Mouse (Mus musculus) midbrain, embryonic 16.5 days (tissue): ENCODE measurements at regions not wholly inside any gene's neighbourhood (a gene's known extent, or its start where the extent isn't known, plus 50 kb on each side); places are given as distances from the start of the nearest gene placed in this dataset.

Source experiments
- ATAC-seq: fragments of 200-750 bp; cut with Nextera tagmentation; 2 replicates; pipeline ENCODE4 v1.8.0; 2017; ENCODE audit warnings: moderate TSS enrichment
- H3K27ac ChIP-seq: fragments of 300-500 bp; sonication (generic); 2 replicates; pipeline ENCODE4 v1.5.1; 2014; ENCODE audit warnings: mild to moderate bottlenecking, low read length, mixed read lengths
- H3K27me3 ChIP-seq: fragments of 300-500 bp; sonication (generic); 2 replicates; pipeline ENCODE4 v1.6.1; 2014; ENCODE audit warnings: low read depth, low read length, mixed read lengths; ENCODE audit not compliant: control insufficient read depth, insufficient read depth
- H3K36me3 ChIP-seq: fragments of 300-500 bp; sonication (generic); 2 replicates; pipeline ENCODE4 v1.6.1; 2014; ENCODE audit warnings: mild to moderate bottlenecking, low read length, moderate library complexity, mixed read lengths; ENCODE audit not compliant: control insufficient read depth, insufficient read depth
- H3K4me1 ChIP-seq: fragments of 300-500 bp; sonication (generic); 2 replicates; pipeline ENCODE4 v1.6.1; 2014; ENCODE audit warnings: mild to moderate bottlenecking, low read length, mixed read lengths; ENCODE audit not compliant: control insufficient read depth, insufficient read depth
- H3K4me2 ChIP-seq: fragments of 300-500 bp; sonication (generic); 2 replicates; pipeline ENCODE4 v1.6.1; 2014; ENCODE audit warnings: mild to moderate bottlenecking, low read length, mixed read lengths
- H3K4me3 ChIP-seq: fragments of 300-500 bp; sonication (generic); 2 replicates; pipeline ENCODE4 v1.5.1; 2014; ENCODE audit warnings: low read depth, mild to moderate bottlenecking, low read length, moderate library complexity, mixed read lengths
- H3K9ac ChIP-seq: fragments of 300-500 bp; sonication (generic); 2 replicates; pipeline ENCODE4 v1.6.1; 2014; ENCODE audit warnings: low read depth, low read length, mixed read lengths
- H3K9me3 ChIP-seq: fragments of 300-500 bp; sonication (generic); replicated peaks from 2 replicates; pipeline ENCODE4 v1.6.1; 2014; ENCODE audit warnings: mild to moderate bottlenecking, low read length, mixed read lengths; ENCODE audit not compliant: control insufficient read depth, poor library complexity, severe bottlenecking
- WGBS: fragments of 180-500 bp; shearing (Covaris S2); extraction: QIAGEN DNeasy Blood & Tissue Kit; methylation state at CpG from one replicate; pipeline ENCODE4 v1.1.7; 2014; 5-methylcytosine and 5-hydroxymethylcytosine counted together

DNA sequence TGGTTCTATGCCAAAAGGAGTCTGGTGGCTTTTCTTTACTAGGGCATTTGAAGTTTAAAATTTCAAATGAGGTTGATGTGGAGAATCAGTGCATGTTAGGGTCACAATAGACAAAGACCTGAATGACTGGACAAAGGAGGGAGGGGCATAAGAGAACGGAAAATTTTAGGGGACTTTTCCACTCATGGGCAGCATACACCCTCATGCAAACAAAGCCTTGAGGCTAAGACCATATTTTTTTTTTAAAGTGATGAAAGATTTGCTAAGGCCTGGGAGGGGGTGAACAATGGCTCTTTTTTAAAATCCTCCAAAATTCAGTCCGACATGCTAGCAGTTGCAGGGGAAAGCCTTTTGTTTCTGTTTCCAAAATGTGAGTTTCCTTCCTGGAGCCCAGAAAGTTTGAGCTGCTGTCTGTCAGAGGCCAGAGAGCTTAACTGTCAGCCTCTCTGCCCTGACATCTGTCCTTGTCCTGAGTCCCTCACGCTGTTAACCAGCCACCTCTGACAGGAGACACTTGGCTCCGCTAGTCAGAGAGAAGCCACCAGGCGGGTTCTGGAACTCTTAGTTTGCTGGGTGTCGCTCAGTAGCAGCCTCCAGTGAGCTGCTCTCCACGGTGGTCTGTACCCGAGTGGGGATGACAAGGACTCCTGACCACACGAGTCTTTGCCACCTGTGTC, 92.3 kb downstream of the 1700020N01Rik start:
- WGBS, result 31% methylated on average over 9 of the region's 9 CpGs
- no peak for ATAC-seq
- Histone ChIP-seq H3K9ac (no peak overlapping the region), H3K27ac (no peak overlapping the region; the same call in 1 of the 2 replicates), H3K27me3 (no peaks in the 10 kb centered on the region), H3K4me2 (no peak overlapping the region), H3K9me3 (no peaks in the 10 kb centered on the region), H3K36me3 (no peaks in the 10 kb centered on the region), H3K4me1 (peaks cover 22% of the 10 kb centered on the region), H3K4me3 (no peak overlapping the region)

DNA sequence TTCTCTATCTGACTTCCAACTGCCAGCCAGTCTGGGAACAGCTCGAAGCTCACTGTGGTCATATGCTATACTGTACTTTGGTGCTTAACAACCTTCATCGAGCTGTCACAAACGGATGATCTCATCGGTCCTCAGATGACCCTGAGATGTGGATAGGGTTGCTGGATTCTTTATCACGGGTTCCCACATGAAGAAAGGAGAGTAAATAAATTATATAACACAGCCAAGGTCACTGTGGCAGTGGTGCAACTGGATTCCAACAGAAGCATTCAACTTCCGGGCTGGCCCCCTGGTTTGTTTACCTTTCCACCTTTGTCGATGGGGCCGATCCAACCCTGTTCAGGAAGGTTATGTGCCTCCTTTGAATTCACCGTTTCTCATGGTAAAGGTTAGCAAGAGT, 93.1 kb downstream of the 1700020N01Rik start:
- no peak overlapping the region for H3K27ac ChIP-seq
- no peaks in the 10 kb centered on the region for H3K36me3 ChIP-seq
- no peak overlapping the region for H3K4me3 ChIP-seq
- H3K9ac ChIP-seq, result no peak overlapping the region
- WGBS, result 75% methylated on average over 9 of the region's 9 CpGs
- no peaks in the 10 kb centered on the region for H3K27me3 ChIP-seq
- H3K4me1 ChIP-seq, result peaks cover 22% of the 10 kb centered on the region
- no peak overlapping the region for H3K4me2 ChIP-seq
- no peaks in the 10 kb centered on the region for H3K9me3 ChIP-seq
- no peak for ATAC-seq

DNA sequence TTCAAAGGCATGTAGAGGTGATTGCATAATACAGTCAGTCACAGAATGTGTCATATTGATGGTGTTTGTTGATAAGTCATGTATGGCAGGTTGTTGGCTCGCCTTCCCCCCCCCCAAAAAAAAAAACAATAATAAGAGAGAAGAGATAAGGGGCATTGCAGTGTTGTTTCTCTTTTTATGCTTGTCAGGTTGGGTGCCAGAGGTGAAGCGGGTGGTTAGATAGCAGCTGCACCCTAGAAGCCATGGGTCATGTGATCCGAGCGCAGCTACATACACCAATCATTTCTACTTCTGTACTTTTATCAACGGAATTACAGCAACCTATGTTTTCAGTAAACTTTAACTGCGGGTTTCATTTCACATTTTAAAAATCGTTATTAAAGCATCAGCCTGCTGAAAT, 94.5 kb downstream of the 1700020N01Rik start:
- H3K36me3 ChIP-seq, result no peaks in the 10 kb centered on the region
- H3K27ac ChIP-seq, result no peak overlapping the region
- H3K27me3 ChIP-seq, result no peaks in the 10 kb centered on the region
- H3K4me1 ChIP-seq, result peaks cover 22% of the 10 kb centered on the region
- H3K9ac ChIP-seq, result no peak overlapping the region
- no peak overlapping the region for H3K4me3 ChIP-seq
- no peaks in the 10 kb centered on the region for H3K9me3 ChIP-seq
- ATAC-seq, result no peak
- WGBS, result 78% methylated on average over 7 of the region's 7 CpGs
- 0 out of 2 replicates have a peak overlapping the region, but pooled peaks have one; percentile 26 for H3K4me2 ChIP-seq

DNA sequence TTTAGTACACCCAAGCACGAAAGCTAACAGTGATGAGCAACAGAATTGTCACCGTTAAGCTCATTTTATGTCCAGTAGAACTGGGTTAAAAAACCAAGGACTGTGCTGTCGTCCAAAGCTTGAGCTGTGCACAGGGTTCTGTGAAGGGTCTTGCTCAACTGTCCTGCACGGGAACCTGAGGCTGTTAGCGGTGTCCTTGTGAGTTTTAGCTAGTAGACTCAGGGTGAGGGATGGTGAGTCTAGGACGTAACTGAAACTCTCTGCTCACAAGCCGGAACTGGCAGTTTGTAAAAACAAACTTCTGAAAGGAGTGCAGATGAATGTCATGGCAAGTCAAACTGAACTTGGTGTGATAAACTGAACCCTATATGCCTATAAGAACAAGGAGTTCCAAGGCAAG, 95.6 kb downstream of the 1700020N01Rik start:
- Histone ChIP-seq H3K4me2 (no peak overlapping the region), H3K9ac (no peak overlapping the region), H3K4me1 (peaks cover 21% of the 10 kb centered on the region), H3K4me3 (no peak overlapping the region), H3K36me3 (no peaks in the 10 kb centered on the region), H3K9me3 (no peaks in the 10 kb centered on the region), H3K27ac (no peak overlapping the region), H3K27me3 (no peaks in the 10 kb centered on the region)
- no peak for ATAC-seq
- WGBS, result 89% methylated on average over 7 of the region's 7 CpGs

DNA sequence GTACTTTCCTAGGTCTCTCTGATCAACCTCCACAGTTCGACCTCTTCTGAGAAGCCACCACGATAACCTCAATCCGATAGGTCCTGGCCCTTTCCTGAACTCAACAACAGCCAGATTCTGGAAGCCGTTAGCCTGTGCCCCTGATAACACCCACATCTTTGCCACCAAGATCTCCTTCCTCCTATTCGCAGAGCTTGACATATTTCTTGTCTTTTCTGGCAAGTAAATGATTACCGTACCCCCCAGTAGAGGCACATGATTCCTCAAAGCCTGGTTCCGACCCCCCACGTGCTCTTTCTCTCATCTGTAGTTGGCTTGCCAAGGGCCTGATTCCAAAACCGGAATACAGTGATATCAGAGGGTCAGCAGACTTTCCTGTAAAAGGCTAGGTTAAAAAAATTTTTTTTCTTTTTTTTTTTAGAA, 96.9 kb downstream of the 1700020N01Rik start:
- 91% methylated on average over 9 of the region's 9 CpGs for WGBS
- H3K4me2 ChIP-seq, result no peak overlapping the region
- H3K27me3 ChIP-seq, result no peaks in the 10 kb centered on the region
- no peak overlapping the region for H3K27ac ChIP-seq
- peaks cover 12% of the 10 kb centered on the region for H3K4me1 ChIP-seq
- H3K9me3 ChIP-seq, result no peaks in the 10 kb centered on the region
- no peaks in the 10 kb centered on the region for H3K36me3 ChIP-seq
- no peak overlapping the region for H3K4me3 ChIP-seq
- no peak for ATAC-seq
- no peak overlapping the region for H3K9ac ChIP-seq

GRCm38 (mm10) chr10:21695185-21695584, 102.2 kb downstream of the 1700020N01Rik start:
- Histone ChIP-seq H3K36me3 (no peaks in the 10 kb centered on the region), H3K9ac (no peak overlapping the region), H3K4me1 (no peaks in the 10 kb centered on the region), H3K9me3 (no peaks in the 10 kb centered on the region), H3K4me2 (no peak overlapping the region), H3K27ac (no peak overlapping the region), H3K27me3 (no peaks in the 10 kb centered on the region), H3K4me3 (no peak overlapping the region)
- 86% methylated on average over 5 of the region's 5 CpGs for WGBS
- no peak for ATAC-seq

- Histone ChIP-seq H3K36me3 (no peaks in the 10 kb centered on the region), H3K4me3 (no peak overlapping the region), H3K9me3 (no peaks in the 10 kb centered on the region), H3K4me1 (no peaks in the 10 kb centered on the region), H3K9ac (no peak overlapping the region), H3K27me3 (no peaks in the 10 kb centered on the region), H3K27ac (no peak overlapping the region), H3K4me2 (no peak overlapping the region)
- 92% methylated on average over 5 of the region's 5 CpGs for WGBS
- no peak for ATAC-seq
Measured at GRCm38 (mm10) chr10:21696671-21697070, 103.7 kb downstream of the 1700020N01Rik start.

GRCm38 (mm10) chr10:21701580-21701979, 108.6 kb downstream of the 1700020N01Rik start:
- Histone ChIP-seq H3K4me1 (no peaks in the 10 kb centered on the region), H3K27ac (no peak overlapping the region), H3K27me3 (no peaks in the 10 kb centered on the region), H3K4me2 (no peak overlapping the region), H3K9me3 (no peaks in the 10 kb centered on the region), H3K9ac (no peak overlapping the region), H3K4me3 (no peak overlapping the region), H3K36me3 (no peaks in the 10 kb centered on the region)
- 4% methylated on average over 3 of the region's 3 CpGs for whole genome bisulfite sequencing
- ATAC-seq, result no peak

DNA sequence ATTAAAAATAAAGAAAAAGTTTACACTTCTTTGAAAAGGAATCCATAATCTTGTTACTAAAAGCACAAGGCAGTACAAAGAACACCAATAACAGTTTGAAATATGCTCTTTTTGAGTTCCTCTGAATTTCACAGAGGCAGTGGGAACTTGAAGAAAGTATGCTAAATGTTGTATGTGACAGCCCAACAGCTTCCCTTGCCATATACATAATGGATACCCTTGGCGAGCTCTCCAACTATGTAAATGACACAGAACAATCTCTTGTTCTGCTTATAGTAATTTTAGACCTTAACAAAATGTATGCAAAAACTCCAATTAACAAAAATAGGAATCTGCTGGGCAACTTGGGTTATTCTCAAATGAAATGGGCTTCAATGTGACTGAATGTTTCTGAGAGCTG, 109.2 kb downstream of the 1700020N01Rik start:
- Histone ChIP-seq H3K27ac (no peak overlapping the region), H3K9me3 (no peaks in the 10 kb centered on the region), H3K36me3 (no peaks in the 10 kb centered on the region), H3K4me3 (no peak overlapping the region), H3K4me2 (no peak overlapping the region), H3K27me3 (no peaks in the 10 kb centered on the region), H3K9ac (no peak overlapping the region), H3K4me1 (no peaks in the 10 kb centered on the region)
- ATAC-seq, result no peak
- 64% methylated on average over 1 of the region's 1 CpGs for WGBS
